Mouse (Mus musculus): Measurements from ENCODE around the gene Usp3. TPM values are rescaled to one million over a fixed set of nuclear protein-coding genes. Genes with fewer than 3 reads are reported as not detected.

Gene Usp3
- polyA plus RNA-seq, 1 experiment from 2014 or later: 46.7 TPM

GRCm38 (mm10) chr9:66520299-66520698 lies 72.6 kb downstream of the Usp3 start:
- whole genome bisulfite sequencing: 94% methylated on average over 4 of the region's 4 CpGs
- peaks cover 79% of the 10 kb centered on the region for H3K36me3 ChIP-seq
- no peaks in the 10 kb centered on the region for H3K27me3 ChIP-seq (ENCODE audit: insufficient read depth, poor library complexity, severe bottlenecking)
- peaks cover 6% of the 10 kb centered on the region; the same call in 1 of the 2 replicates for H3K4me1 ChIP-seq
- H3K27ac ChIP-seq: no peak overlapping the region
- no peaks in the 10 kb centered on the region for H3K9me3 ChIP-seq
- H3K4me3 ChIP-seq: no peak overlapping the region
- no peak for DNase-seq (ENCODE audit: low spot score)

DNA sequence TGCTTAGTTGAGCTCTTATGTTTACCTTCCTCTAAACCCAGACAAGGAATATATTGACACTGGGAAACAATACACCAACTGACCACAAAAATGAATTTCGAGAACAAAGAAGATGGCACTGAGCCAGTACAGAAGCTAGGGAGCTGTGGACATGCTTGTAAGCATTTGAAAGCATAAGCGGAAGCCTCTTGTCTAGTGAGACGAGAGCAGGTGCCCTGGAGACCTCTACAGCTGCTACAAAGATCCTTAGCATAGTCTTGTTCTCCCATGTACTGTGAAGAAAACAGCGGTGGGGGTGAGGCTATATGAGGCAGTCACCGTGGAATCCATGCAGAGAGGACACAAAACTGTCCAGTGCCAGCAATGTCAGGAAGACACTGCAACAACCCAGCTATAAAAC lies 74.0 kb downstream of the Usp3 start:
- Histone ChIP-seq H3K27ac (no peak overlapping the region), H3K4me1 (peaks cover 12% of the 10 kb centered on the region; the same call in 1 of the 2 replicates), H3K4me3 (no peak overlapping the region), H3K27me3 (ENCODE audit: insufficient read depth, poor library complexity, severe bottlenecking) (no peaks in the 10 kb centered on the region), H3K36me3 (peaks cover 78% of the 10 kb centered on the region), H3K9me3 (no peaks in the 10 kb centered on the region)
- 86% methylated on average over 5 of the region's 5 CpGs for WGBS
- DNase-seq (ENCODE audit: low spot score): no peak

- H3K4me3 ChIP-seq: no peak overlapping the region
- H3K27ac ChIP-seq: no peak overlapping the region
- WGBS: 91% methylated on average over 5 of the region's 5 CpGs
- DNase-seq (ENCODE audit: low spot score): no peak
- H3K4me1 ChIP-seq: peaks cover 12% of the 10 kb centered on the region; the same call in 1 of the 2 replicates
- peaks cover 75% of the 10 kb centered on the region for H3K36me3 ChIP-seq
- no peaks in the 10 kb centered on the region for H3K27me3 ChIP-seq (ENCODE audit: insufficient read depth, poor library complexity, severe bottlenecking)
- no peaks in the 10 kb centered on the region for H3K9me3 ChIP-seq
These were observed 74.7 kb downstream of the Usp3 start for GRCm38 (mm10) chr9:66518251-66518650.

- Histone ChIP-seq H3K27me3 (ENCODE audit: insufficient read depth, poor library complexity, severe bottlenecking) (no peaks in the 10 kb centered on the region), H3K27ac (no peak overlapping the region), H3K4me1 (peaks cover 12% of the 10 kb centered on the region; the same call in 1 of the 2 replicates), H3K36me3 (peaks cover 73% of the 10 kb centered on the region), H3K9me3 (no peaks in the 10 kb centered on the region), H3K4me3 (no peak overlapping the region)
- DNase-seq (ENCODE audit: low spot score): no peak
- WGBS: 86% methylated on average over 10 of the region's 10 CpGs
These were observed 75.2 kb downstream of the Usp3 start for GRCm38 (mm10) chr9:66517746-66518145.

GRCm38 (mm10) chr9:66516296-66516940 lies 76.5 kb downstream of the Usp3 start:
- 92% methylated on average over 6 of the region's 6 CpGs for WGBS
- Histone ChIP-seq H3K27ac (peak overlapping the region; percentile 96; the same call in 1 of the 2 replicates), H3K9me3 (no peaks in the 10 kb centered on the region), H3K36me3 (peaks cover 62% of the 10 kb centered on the region), H3K27me3 (ENCODE audit: insufficient read depth, poor library complexity, severe bottlenecking) (no peaks in the 10 kb centered on the region), H3K4me3 (no peak overlapping the region), H3K4me1 (peaks cover 23% of the 10 kb centered on the region; the same call in 1 of the 2 replicates)
- no peak for DNase-seq (ENCODE audit: low spot score)

DNA sequence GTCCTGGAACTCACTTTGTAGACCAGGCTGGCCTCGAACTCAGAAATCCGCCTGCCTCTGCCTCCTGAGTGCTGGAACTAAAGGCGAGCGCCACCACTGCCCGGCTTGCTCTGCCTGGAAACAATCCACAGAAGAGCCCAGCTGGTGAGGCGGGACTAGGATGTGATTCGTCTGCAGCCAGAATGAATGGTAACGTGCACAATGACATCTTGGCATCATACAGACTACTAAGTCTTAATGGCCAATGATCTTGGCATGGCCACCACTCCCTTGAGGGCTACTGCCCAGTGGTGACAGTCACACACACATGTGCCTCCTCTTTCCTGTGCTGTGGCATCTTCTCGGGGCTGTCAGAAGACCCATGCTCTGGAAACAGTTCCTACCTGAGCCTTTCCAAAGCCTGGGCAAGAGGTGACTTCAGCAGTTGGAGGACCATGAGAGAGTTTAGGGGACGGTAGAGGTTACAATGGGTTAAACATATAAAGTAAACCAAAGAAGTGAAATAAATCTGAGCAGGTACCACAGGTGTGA lies 77.2 kb downstream of the Usp3 start:
- Histone ChIP-seq H3K27ac (peak overlapping the region; percentile 96), H3K9me3 (no peaks in the 10 kb centered on the region), H3K36me3 (peaks cover 58% of the 10 kb centered on the region), H3K4me1 (peaks cover 26% of the 10 kb centered on the region), H3K27me3 (ENCODE audit: insufficient read depth, poor library complexity, severe bottlenecking) (no peaks in the 10 kb centered on the region), H3K4me3 (no peak overlapping the region)
- DNase-seq (ENCODE audit: low spot score): no peak
- 91% methylated on average over 10 of the region's 10 CpGs for WGBS

DNA sequence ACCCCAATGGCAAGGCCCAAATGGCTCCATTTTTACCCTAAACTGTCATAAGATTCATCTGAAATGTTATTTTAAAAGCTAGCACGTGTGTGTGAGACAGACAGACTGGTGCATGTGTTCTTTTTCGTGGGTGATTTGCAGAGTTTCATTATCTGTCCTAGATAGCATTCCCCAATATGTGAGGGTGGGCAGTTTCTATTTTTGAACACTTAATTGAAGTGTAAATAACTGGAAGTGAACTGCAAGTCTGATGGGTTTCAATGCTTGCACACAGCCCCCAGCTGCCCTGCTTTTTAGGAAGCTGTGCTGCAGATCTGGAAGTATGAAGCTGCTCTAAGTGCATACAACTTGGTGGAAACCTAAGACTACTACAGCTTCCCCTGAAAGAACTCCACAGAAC lies 77.8 kb downstream of the Usp3 start:
- Histone ChIP-seq H3K9me3 (no peaks in the 10 kb centered on the region), H3K27ac (peak overlapping the region; percentile 96), H3K4me1 (peaks cover 32% of the 10 kb centered on the region), H3K36me3 (peaks cover 58% of the 10 kb centered on the region), H3K27me3 (ENCODE audit: insufficient read depth, poor library complexity, severe bottlenecking) (no peaks in the 10 kb centered on the region), H3K4me3 (peak overlapping the region; percentile 75)
- no peak for DNase-seq (ENCODE audit: low spot score)
- WGBS: 33% methylated on average over 2 of the region's 2 CpGs

GRCm38 (mm10) chr9:66514256-66514770 lies 78.6 kb downstream of the Usp3 start, which contains the start of gene Fbxl22:
Gene Fbxl22 (minus strand): TSS chr9:66514593.
- peak; percentile 89 for DNase-seq (ENCODE audit: low spot score)
- H3K9me3 ChIP-seq: no peaks in the 10 kb centered on the region
- no peaks in the 10 kb centered on the region for H3K27me3 ChIP-seq (ENCODE audit: insufficient read depth, poor library complexity, severe bottlenecking)
- 42% methylated on average over 17 of the region's 17 CpGs for WGBS
- H3K4me3 ChIP-seq: peak within 1 kb of the TSS; percentile 75
- H3K4me1 ChIP-seq: peaks cover 34% of the 10 kb centered on the region
- H3K36me3 ChIP-seq: peaks cover 58% of the 10 kb centered on the region
- H3K27ac ChIP-seq: peak within 1 kb of the TSS; percentile 96

- peak overlapping the region; percentile 96 for H3K27ac ChIP-seq
- no peaks in the 10 kb centered on the region for H3K27me3 ChIP-seq (ENCODE audit: insufficient read depth, poor library complexity, severe bottlenecking)
- peaks cover 38% of the 10 kb centered on the region for H3K4me1 ChIP-seq
- peaks cover 58% of the 10 kb centered on the region for H3K36me3 ChIP-seq
- peak overlapping the region; percentile 75 for H3K4me3 ChIP-seq
- H3K9me3 ChIP-seq: no peaks in the 10 kb centered on the region
- DNase-seq (ENCODE audit: low spot score): no peak
- WGBS: 75% methylated on average over 4 of the region's 4 CpGs
These were observed 79.2 kb downstream of the Usp3 start for GRCm38 (mm10) chr9:66513661-66514255.

GRCm38 (mm10) chr9:66513150-66513549 lies 79.8 kb downstream of the Usp3 start:
- Histone ChIP-seq H3K9me3 (no peaks in the 10 kb centered on the region), H3K27ac (peak overlapping the region; percentile 96), H3K36me3 (peaks cover 56% of the 10 kb centered on the region), H3K4me1 (peaks cover 39% of the 10 kb centered on the region), H3K4me3 (peak overlapping the region; percentile 75), H3K27me3 (ENCODE audit: insufficient read depth, poor library complexity, severe bottlenecking) (no peaks in the 10 kb centered on the region)
- DNase-seq (ENCODE audit: low spot score): no peak

GRCm38 (mm10) chr9:66512351-66512671 lies 80.6 kb downstream of the Usp3 start:
- Histone ChIP-seq H3K4me1 (peaks cover 39% of the 10 kb centered on the region), H3K9me3 (no peaks in the 10 kb centered on the region), H3K36me3 (peaks cover 56% of the 10 kb centered on the region), H3K4me3 (peak overlapping the region; percentile 75), H3K27ac (peak overlapping the region; percentile 96), H3K27me3 (ENCODE audit: insufficient read depth, poor library complexity, severe bottlenecking) (no peaks in the 10 kb centered on the region)
- peak; percentile 97 for DNase-seq (ENCODE audit: low spot score)
- WGBS: 0% methylated on average over 8 of the region's 8 CpGs

DNA sequence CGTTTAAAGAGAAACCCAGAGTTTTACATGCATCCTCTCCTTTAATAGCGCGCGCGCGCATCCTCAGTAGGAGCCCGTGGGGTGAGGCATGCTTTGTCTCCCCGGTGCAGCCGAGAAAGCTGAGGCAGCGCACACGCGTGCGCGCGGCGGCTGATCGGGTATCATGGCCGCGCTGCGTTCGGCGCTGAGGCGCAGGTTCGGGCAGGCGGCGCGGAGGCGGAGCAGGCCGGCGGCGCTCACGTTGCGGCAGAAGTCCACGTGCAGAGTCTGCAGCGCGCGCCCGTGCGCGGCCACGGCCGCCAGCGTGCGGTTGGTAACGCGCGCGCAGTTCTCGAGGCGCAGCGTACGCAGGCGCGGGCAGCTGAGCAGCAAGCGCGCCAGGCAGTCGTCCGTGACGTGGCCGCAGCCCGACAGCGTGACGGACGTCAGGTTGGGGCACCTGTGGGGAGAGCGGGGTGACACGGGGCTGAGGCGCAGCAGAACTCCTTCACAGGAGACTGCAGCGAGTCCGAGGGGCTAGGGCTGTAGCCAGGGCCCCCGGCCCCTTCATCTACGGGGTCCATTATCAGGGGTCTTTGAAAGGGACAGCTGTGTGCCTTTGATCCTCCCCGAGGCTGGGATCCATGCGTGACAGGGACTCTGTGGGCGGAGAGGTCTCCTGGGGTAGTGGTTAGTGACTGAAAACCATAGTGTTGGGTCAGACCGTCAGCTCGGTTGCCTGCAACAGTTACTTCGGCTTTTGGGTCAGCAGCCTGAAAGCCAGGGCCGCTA lies 81.2 kb downstream of the Usp3 start:
- DNase-seq (ENCODE audit: low spot score): peak; percentile 93
- Histone ChIP-seq H3K27ac (peak overlapping the region; percentile 96), H3K27me3 (ENCODE audit: insufficient read depth, poor library complexity, severe bottlenecking) (no peaks in the 10 kb centered on the region), H3K4me1 (peaks cover 39% of the 10 kb centered on the region), H3K36me3 (peaks cover 54% of the 10 kb centered on the region), H3K9me3 (no peaks in the 10 kb centered on the region), H3K4me3 (peak overlapping the region; percentile 75)
- under 1% methylated on average over 78 of the region's 78 CpGs for WGBS

- H3K27ac ChIP-seq: peak overlapping the region; percentile 96
- no peaks in the 10 kb centered on the region for H3K9me3 ChIP-seq
- peak overlapping the region; percentile 75 for H3K4me3 ChIP-seq
- 6% methylated on average over 2 of the region's 2 CpGs for WGBS
- H3K27me3 ChIP-seq (ENCODE audit: insufficient read depth, poor library complexity, severe bottlenecking): no peaks in the 10 kb centered on the region
- no peak for DNase-seq (ENCODE audit: low spot score)
- peaks cover 53% of the 10 kb centered on the region for H3K36me3 ChIP-seq
- H3K4me1 ChIP-seq: peaks cover 34% of the 10 kb centered on the region
These were observed 82.0 kb downstream of the Usp3 start for GRCm38 (mm10) chr9:66510944-66511343.
